Mouse (Mus musculus) right cerebral cortex, postnatal 14 days (tissue): ENCODE results near the gene Gm28047.
A peak's percentile ranks its signal among the peaks of the same experiment; 100 is the strongest.
"Not testable (repeated sequence)": the region's sequence is repeated elsewhere in the genome, so short reads cannot be mapped to it uniquely, and the experiment has no call there.

ENCODE experiments used
- DNase-seq: peaks from one replicate; pipeline ENCODE4 v3.0.0; 2022

Gm28047 gene

GRCm38 (mm10) chr15:102617654-102618053, 7.2 kb downstream of the Gm28047 start:
- DNase-seq = no peak

- no peak for DNase-seq
Observed at GRCm38 (mm10) chr15:102616174-102616573, 8.7 kb downstream of the Gm28047 start.

DNA sequence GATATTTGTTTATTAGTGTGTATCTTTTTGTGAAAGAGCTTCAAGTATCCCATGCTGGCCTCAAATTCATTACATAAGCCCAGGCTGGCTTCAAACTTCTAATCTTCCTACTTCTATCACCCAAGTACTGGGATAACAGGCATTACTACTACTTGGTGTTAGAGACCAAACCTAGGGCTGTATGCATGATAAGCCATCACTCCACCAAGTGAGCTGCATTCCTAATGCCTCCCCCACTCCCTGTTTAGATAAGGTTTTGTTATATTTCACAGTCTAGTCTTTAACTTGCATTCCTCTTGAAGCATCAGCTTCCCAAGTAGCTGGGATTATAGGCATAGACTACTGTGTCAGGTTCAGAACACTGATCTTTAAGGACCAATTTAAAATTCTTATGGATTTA, 10.6 kb downstream of the Gm28047 start:
- no peak for DNase-seq

- no peak for DNase-seq
Observed at GRCm38 (mm10) chr15:102612966-102613365, 11.9 kb downstream of the Gm28047 start.

GRCm38 (mm10) chr15:102608586-102608985, 16.3 kb downstream of the Gm28047 start:
- DNase-seq = not testable (repeated sequence)

DNA sequence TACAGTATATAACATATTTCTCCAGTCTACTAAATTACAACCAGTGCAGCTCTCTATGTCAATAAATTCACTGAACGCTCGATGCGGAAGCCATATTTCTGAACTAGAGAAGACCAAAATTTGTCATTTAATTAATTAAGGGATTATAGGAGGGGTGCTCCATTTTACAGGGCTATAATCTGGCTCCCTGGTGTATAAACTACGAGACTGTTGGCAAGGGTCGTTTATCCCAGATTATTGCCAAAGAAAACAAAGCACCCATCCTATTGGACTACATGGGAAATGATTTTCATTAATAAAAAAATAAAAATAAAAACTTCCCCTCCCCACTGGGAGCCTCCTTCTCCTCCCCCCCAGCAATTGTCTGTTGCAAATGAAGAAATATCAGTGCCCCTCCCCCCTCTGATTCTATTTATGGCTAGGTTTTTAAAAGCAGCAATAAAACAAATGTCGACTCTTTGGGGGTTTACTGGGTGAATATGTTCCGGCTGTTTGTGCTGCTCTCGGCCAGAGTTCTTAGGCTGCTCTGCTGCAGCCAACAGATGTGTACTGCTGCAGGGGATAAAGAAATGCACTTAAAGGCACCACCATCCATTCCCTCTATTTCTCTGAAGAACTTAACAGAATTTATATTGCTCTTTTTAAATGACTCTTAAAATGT, 30.7 kb downstream of the Gm28047 start:
- DNase-seq = no peak

- DNase-seq = no peak
Observed at GRCm38 (mm10) chr15:102592674-102593073, 32.2 kb downstream of the Gm28047 start.

GRCm38 (mm10) chr15:102590567-102590966, 34.3 kb downstream of the Gm28047 start:
- no peak for DNase-seq

GRCm38 (mm10) chr15:102589826-102590225, 35.0 kb downstream of the Gm28047 start:
- DNase-seq = no peak

GRCm38 (mm10) chr15:102585501-102585900, 39.4 kb downstream of the Gm28047 start:
- DNase-seq = no peak

DNA sequence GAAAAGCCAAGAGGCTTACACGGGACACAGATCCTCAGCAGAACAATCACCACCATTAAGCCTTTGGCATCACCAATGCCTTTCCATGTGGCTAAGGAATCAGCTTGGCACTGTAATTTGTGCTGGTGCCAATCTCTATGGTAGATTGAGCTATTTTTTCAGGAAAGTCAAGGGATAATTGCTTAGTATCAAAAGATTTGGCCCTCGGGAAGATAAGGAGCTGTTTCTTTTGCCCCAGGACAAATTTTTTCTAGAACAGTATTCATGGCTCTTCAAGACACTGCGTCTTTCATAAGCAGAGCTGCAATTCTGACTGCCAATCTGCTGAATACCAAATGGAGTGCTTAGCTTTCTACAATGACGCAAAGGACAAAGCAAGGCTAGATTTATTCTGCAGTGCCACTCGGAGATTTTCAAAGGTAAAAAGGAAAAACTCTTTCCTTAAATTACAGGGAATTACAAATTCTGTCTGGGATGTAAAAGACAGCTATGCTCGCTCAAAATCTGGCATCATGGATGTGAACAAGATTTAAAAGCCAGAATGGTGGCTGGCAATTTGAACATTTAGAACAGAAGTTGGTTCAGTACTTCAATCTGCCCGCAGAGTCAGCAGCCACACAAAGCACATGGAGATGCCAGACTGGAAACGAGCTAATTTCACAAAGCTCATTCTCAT, 41.0 kb downstream of the Gm28047 start:
- peak; percentile 12 for DNase-seq

GRCm38 (mm10) chr15:102581205-102581604, 43.7 kb downstream of the Gm28047 start:
- DNase-seq = no peak

DNA sequence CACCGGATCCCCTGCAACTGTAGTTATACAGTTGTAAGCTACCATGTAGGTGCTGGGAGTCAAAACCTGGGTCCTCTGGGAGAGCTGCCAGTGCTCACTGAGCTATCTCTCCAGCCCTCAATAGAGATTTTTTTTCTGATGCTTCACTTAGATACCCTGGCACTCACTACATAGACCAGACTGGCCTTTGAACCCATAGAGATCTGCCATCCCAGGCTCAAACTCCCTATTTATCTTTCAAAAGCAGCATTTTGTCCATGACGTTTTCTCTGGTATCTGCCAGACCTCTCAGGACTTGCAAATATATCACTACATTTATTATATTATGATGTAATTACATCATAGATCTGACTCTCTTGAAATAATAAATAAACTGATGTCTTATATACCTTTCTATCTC, 46.5 kb downstream of the Gm28047 start:
- no peak for DNase-seq

DNA sequence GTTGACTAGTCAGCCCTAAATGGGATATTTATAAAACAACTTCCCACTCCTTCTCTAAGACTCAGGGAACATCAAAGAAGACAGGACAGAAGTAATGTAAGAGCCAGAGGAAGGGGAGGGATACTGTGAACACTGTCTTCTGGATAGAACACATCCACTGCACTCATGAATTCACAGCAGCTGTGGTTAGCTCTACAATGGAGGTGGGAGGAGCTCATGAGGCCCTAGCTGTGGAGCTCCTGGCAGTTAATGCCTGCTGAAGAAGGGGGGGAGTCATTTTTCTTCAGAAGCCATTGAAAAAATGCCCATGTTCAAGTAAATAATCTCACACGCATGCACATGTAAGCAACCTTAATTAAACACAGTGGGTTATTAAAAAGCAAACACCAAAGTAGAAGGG, 47.9 kb downstream of the Gm28047 start:
- no peak for DNase-seq

DNA sequence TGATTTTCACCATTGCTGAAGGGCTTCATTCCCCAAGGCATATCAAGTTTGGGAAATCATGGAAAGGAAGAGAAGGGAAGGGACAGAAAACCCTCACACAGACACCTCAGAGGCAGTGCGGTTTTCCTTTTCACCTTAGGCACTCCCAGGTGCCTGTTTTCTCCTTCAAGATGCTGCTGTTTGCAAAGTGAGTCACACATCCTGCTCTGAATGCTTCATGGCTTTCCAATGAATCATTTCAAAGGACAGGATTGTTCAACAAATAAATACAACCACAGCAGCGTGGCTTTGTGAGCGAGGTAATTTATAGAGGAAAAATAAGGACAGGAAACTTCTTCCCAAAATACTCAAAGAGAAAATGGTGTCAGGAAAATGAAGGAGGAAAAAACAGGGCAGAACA, 52.8 kb downstream of the Gm28047 start:
- no peak for DNase-seq

GRCm38 (mm10) chr15:102567849-102568248, 57.0 kb downstream of the Gm28047 start:
- no peak for DNase-seq

DNA sequence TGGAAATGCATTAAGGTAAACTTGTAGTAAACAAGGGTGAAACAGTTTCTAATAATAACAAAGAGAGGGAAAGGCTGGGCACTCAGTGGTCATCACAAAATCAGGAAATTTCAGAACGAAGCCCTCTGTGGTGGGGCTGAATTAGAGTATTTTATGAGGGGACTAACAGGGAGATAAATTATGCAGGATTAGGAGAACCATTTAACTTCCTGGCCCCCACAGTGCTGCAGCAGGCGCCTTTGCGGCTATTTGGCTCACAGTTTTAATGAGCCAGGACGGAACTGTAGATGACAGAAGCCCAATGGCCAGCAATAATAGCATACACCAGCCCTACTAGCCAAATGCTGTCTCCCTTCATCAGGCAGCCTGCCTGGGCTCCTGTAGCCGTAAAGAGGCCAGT, 61.2 kb downstream of the Gm28047 start:
- DNase-seq = no peak

DNA sequence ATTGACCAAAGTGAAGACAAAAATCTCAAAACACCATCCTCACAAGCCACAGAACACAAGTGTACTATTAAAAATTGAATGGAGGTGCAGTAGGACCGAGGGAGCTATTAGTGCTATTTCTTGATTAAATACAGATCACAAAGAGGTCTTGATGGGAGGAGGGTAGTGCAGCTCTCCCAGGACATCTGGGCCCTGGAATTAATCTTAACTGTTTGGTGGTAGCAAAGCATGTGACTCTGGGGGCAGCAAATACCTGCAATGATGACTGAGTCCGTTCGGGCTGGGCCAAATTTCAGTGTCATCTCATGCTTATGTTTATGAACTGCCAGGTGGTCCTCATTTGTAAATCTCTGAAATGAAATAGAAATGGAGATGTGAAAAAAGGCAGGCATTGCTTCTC, 61.8 kb downstream of the Gm28047 start:
- DNase-seq = no peak

GRCm38 (mm10) chr15:102562491-102562890, 62.4 kb downstream of the Gm28047 start:
- DNase-seq = no peak

- DNase-seq = no peak
Observed at GRCm38 (mm10) chr15:102557580-102557979, 67.3 kb downstream of the Gm28047 start.

DNA sequence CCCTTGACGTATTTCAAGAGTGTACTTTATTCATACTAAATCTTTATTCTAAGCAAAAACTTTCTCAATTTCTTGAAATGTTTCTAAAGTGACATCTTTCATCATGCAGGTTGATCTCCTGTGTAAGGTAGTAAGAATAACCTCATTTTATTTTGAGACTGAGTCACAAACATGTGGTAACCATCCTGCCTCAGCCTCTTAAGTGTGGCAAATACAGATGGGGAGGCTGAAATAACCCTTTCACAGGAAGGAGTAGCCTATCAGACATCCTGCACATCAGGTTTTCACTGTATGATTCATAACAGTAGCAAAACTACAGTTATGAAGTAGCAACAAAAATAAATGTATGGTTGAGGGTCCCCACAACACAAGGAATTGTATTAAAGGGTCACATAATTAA, 69.3 kb downstream of the Gm28047 start:
- DNase-seq = no peak

DNA sequence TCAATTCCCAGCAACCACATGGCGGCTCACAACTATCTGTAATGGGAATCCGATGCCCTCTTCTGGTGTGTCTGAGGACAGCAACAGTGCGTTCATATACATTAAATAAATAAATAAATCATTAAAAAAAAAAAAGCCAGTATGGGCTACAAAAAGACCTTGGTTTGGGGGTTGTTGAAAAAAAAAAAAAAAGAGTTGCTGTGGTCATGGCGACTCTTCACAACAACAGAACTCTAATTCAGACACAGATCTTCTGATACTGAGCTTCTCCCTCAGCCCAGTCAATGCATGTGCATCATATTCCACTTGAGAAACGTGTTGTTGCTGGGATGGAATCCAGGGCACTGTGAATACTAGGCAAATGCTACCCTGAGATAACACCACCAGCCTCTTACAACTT, 72.3 kb downstream of the Gm28047 start:
- DNase-seq = no peak

DNA sequence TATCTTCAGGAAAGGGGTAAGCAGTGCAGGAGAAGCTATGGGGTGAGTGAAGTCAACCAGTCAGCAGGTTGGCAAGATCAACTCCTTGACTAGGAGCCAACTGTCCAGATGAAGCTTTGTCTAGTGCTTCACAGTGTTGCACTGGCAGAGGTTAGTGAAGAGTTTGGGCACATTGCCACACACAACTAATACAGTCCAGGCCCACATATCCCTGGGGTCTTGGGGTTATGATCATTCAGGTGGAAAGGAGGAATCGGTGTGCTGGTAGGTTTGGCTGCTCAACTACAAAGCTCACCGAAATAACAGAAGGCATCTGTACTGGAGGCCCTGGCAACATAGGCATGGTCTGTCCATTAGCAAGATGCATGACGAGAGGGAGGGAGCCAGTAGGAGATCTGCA, 77.4 kb downstream of the Gm28047 start:
- no peak for DNase-seq

DNA sequence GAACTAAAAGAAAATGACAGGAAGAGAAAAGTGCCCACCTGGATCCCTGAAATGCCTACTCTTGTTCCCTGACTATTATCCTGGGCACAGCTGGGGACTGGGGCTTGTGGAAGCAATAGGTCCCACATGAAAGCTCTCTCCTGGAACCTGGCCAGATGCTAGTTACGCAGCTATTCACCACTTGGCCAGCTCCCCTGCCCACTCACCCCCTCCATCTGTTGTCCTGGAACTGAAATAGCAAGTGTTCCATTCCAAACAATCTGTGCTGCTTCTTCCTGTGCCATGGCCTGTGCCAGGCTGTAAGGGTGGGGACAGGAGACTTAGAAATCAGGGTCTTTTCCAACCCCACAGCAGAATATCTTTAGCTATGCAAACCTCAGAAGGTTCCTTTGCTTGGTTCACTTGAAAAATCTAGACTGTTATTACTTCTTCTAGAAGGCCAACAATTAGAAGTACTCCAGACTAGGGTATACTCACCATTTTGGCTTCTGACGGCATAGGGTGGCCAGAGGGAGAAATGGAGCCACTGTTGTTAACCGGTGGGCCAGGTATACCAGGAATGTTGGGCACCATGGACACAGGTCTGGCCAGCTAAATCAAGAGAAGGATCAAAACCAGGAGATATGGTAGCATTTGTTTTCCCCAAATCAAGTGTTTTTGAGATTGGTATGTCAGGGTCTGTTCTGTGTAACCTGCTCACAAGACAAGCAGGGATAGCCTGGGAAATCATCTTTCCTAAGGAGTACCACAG, 78.0 kb downstream of the Gm28047 start:
- DNase-seq = peak; percentile 71
